Mouse (Mus musculus): ENCODE results near the gene Xpnpep1. TPM values are rescaled to one million over a fixed set of nuclear protein-coding genes. Genes with fewer than 3 reads are reported as not detected.

Gene Xpnpep1
- polyA plus RNA-seq, 1 experiment from 2014 or later = 85.5 TPM

DNA sequence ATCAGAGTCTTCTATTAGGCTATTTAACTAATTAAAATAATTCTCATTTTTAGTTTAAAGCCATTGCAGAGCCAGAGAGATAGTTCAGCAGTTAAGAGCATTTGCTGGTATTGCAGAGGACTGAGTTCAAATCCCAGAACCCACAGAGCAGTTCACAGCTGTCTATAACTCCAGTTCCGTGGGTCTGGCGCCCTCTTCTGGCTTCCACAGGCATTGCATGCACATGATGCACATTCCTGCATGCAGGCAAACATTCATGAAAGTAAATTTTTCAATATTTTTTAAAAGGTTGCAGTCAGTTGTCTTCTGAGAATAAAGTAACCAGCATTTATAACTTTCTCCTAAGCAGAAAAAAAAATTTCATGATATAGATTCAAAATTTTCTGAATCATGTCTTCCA lies 135.8 kb downstream of the Xpnpep1 start:
- Histone ChIP-seq H3K4me2 (ENCODE audit: low read depth, low read length) (no peak overlapping the region), H3K4me1 (ENCODE audit: control insufficient read depth, low read depth, low read length) (no peaks in the 10 kb centered on the region), H3K9ac (ENCODE audit: low read depth, low read length) (no peak overlapping the region), H3K4me3 (ENCODE audit: low read depth, low read length) (no peak overlapping the region), H3K27ac (ENCODE audit: low read length) (no peak overlapping the region), H3K27me3 (ENCODE audit: control insufficient read depth, insufficient read depth, low read depth, low read length) (no peaks in the 10 kb centered on the region), H3K36me3 (ENCODE audit: control insufficient read depth, insufficient read depth) (no peaks in the 10 kb centered on the region), H3K9me3 (replicated peaks; ENCODE audit: control insufficient read depth, low read length) (no peaks in the 10 kb centered on the region)
- WGBS (ENCODE audit: insufficient replicate concordance) = 18% methylated on average over 2 of the region's 2 CpGs
- no peak for ATAC-seq (ENCODE audit: low read depth)

DNA sequence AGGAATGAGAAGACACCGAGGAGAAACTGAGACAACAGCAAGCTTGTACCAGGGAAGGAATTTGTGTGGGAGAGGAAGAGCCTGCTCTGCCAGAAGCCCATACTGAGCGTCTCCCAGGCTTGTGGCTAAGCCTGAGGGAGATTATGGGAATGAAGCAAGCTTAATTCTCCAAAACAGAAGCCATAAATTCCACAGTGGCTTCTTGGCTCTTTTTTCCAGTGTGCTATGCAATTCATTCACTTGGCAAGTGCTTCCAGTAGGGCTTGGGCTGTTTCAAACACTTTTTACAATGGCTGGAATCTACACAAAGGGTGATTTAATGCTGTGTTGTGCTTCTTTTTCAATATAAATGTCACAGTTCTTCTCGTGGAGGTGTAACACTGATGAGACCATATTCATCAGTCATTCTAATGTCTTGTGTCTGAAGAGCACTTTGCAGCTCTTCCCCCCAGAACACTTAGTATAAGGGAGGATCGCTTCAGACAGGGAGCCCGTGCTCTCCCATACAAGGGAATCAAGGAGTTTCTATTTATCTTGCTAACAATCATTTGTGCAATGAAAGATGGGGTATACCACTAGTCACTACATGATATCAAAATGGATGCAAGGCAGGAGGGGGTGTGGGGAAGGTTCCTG lies 148.1 kb downstream of the Xpnpep1 start:
- Histone ChIP-seq H3K9me3 (replicated peaks; ENCODE audit: control insufficient read depth, low read length) (no peaks in the 10 kb centered on the region), H3K27me3 (ENCODE audit: control insufficient read depth, insufficient read depth, low read depth, low read length) (no peaks in the 10 kb centered on the region), H3K4me1 (ENCODE audit: control insufficient read depth, low read depth, low read length) (no peaks in the 10 kb centered on the region), H3K9ac (ENCODE audit: low read depth, low read length) (no peak overlapping the region), H3K36me3 (ENCODE audit: control insufficient read depth, insufficient read depth) (no peaks in the 10 kb centered on the region), H3K27ac (ENCODE audit: low read length) (no peak overlapping the region), H3K4me3 (ENCODE audit: low read depth, low read length) (no peak overlapping the region), H3K4me2 (ENCODE audit: low read depth, low read length) (no peak overlapping the region)
- 42% methylated on average over 5 of the region's 5 CpGs for WGBS (ENCODE audit: insufficient replicate concordance)
- no peak for ATAC-seq (ENCODE audit: low read depth)

Small RNAs within 50 kb of the gene (microRNA-seq; reads per million reads assigned to microRNA genes)
- gene Mir6407 = not detected

Other genes with a start within 250 kb of the Xpnpep1 start
- 26.2 and 28.4 TPM in 2 replicates for gene Add3, start 100.2 kb upstream of the Xpnpep1 start, polyA plus RNA-seq (2015; fragmentation: Nextera tagmentation; extraction: Ambion mirVana)